Mouse (Mus musculus) CH12.LX (cell line): Measurements from ENCODE around the gene Wnk2.

Source experiments
- CTCF ChIP-seq, 2 experiments: IDR thresholded peaks in 1 of 2; conservative IDR thresholded peaks in 1 of 2; 2 replicates each; pipeline ENCODE4 v1.5.1; 2011 to 2012; ENCODE audit warnings: low read depth in 2 of 2, low read length in 2 of 2, improper control_type of control experiment in 1 of 2, inconsistent platforms in 1 of 2, mild to moderate bottlenecking in 1 of 2, moderate library complexity in 1 of 2
- E2F4 ChIP-seq: IDR thresholded peaks from 2 replicates; pipeline ENCODE4 v1.6.1; 2011; ENCODE audit warnings: low read depth, low read length, improper control_type of control experiment; ENCODE audit not compliant: insufficient replicate concordance
- EP300 ChIP-seq: IDR thresholded peaks from 2 replicates; pipeline ENCODE4 v1.6.1; 2011; ENCODE audit warnings: low read length, improper control_type of control experiment
- ETS1 ChIP-seq: conservative IDR thresholded peaks from 2 replicates; pipeline ENCODE4 v1.6.1; 2012; ENCODE audit warnings: low read depth, mild to moderate bottlenecking, inconsistent platforms, low read length, improper control_type of control experiment, moderate library complexity
- JUND ChIP-seq: conservative IDR thresholded peaks from 2 replicates; pipeline ENCODE4 v1.6.1; 2011; ENCODE audit warnings: low read depth, low read length, improper control_type of control experiment
- MAFK ChIP-seq: IDR thresholded peaks from 2 replicates; pipeline ENCODE4 v1.6.1; 2011; ENCODE audit warnings: low read length, improper control_type of control experiment; ENCODE audit not compliant: insufficient replicate concordance
- MXI1 ChIP-seq: IDR thresholded peaks from 2 replicates; pipeline ENCODE4 v1.6.1; 2011; ENCODE audit warnings: mild to moderate bottlenecking, low read depth, low read length, improper control_type of control experiment
- POLR2A ChIP-seq: IDR thresholded peaks from 2 replicates; pipeline ENCODE4 v1.6.1; 2011; ENCODE audit warnings: low read depth, mild to moderate bottlenecking, improper control_type of control experiment, low read length
- POLR2AphosphoS2 ChIP-seq: IDR thresholded peaks from 2 replicates; pipeline ENCODE4 v1.6.1; 2011; ENCODE audit warnings: low read depth, low read length, improper control_type of control experiment
- RAD21 ChIP-seq: IDR thresholded peaks from 2 replicates; pipeline ENCODE4 v1.6.1; 2011; ENCODE audit warnings: low read depth, mild to moderate bottlenecking, low read length, improper control_type of control experiment, moderate library complexity
- RCOR1 ChIP-seq: conservative IDR thresholded peaks from 2 replicates; pipeline ENCODE4 v1.6.1; 2012; ENCODE audit warnings: low read depth, mild to moderate bottlenecking, inconsistent platforms, low read length, improper control_type of control experiment
- SIN3A ChIP-seq: IDR thresholded peaks from 2 replicates; pipeline ENCODE4 v1.6.1; 2012; ENCODE audit warnings: low read length, improper control_type of control experiment, inconsistent platforms
- SMC3 ChIP-seq: IDR thresholded peaks from 2 replicates; pipeline ENCODE4 v1.6.1; 2011; ENCODE audit warnings: low read depth, low read length, improper control_type of control experiment
- USF1 ChIP-seq: IDR thresholded peaks from 2 replicates; pipeline ENCODE4 v1.6.1; 2014; ENCODE audit warnings: low read depth, mild to moderate bottlenecking, inconsistent platforms, low read length, improper control_type of control experiment

DNA sequence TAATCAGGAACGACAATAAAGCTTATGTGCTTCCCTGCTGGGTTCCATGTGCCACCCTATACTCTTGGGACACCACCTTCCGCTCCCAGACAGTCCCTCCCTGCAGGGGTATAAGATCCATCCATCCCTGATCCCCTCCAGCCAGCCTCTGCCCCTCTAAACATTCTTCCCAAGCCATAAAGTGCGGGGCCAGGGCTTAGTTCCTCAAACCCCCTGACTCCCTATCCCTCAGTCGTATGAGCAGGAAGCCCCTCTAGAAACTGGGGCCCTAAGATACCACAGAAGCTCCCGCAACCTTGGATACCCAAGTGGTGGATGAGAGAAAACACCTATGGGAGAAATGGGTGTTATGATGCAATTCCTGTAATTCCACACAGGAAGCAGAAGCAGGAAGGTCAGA is 48.4 kb upstream of the Wnk2 start:
- TF ChIP-seq CTCF (conservative IDR thresholded peaks at IDR 0.05 in 1 of 2, IDR thresholded peaks at IDR 0.05 in 1 of 2; ENCODE audit: low read depth in 2 of 2, low read length in 2 of 2) (no peak), RCOR1 (no peak), MXI1 (no peak), POLR2AphosphoS2 (no peak), JUND (no peak), MAFK (no peak), SIN3A (no peak), ETS1 (no peak), E2F4 (no peak), RAD21 (no peak), USF1 (no peak), POLR2A (no peak), EP300 (no peak), SMC3 (no peak)
